Mouse (Mus musculus) spleen, postnatal 4 days (tissue): ENCODE results near the gene Dnah7c.
"Not testable (repeated sequence)": the region's sequence is repeated elsewhere in the genome, so short reads cannot be mapped to it uniquely, and the experiment has no call there.

Source experiments
- DNase-seq, 2 experiments: peaks; one replicate each; pipeline ENCODE4 v3.0.0; 2022; ENCODE audit warnings: low spot score in 2 of 2

Gene Dnah7c

GRCm38 (mm10) chr1:46425137-46425925 is at the start of gene Dnah7c:
Gene Dnah7c, plus strand, starts transcription at chr1:46425592.
- no peak for DNase-seq

DNA sequence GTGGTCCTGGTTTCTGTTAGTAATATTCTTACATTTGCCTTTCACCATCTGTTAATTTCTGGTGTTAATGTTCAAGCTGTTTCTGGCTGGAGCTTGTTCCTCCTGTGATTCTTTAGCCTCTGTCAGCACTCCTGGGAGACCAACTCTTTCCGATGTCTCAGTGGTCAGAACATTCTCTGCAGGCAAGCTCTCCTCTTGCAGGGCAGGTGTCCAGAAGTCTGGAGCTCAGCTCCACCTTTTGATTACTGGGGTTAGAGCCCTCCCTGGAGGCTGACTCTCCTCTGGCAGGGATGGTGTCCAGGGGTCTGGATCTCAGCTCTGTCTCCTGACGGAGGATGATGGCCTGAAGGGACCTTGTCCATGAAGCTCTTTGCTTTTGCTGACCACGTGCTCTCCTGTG is 44.8 kb upstream of the Dnah7c start:
- not testable (repeated sequence) for DNase-seq

DNA sequence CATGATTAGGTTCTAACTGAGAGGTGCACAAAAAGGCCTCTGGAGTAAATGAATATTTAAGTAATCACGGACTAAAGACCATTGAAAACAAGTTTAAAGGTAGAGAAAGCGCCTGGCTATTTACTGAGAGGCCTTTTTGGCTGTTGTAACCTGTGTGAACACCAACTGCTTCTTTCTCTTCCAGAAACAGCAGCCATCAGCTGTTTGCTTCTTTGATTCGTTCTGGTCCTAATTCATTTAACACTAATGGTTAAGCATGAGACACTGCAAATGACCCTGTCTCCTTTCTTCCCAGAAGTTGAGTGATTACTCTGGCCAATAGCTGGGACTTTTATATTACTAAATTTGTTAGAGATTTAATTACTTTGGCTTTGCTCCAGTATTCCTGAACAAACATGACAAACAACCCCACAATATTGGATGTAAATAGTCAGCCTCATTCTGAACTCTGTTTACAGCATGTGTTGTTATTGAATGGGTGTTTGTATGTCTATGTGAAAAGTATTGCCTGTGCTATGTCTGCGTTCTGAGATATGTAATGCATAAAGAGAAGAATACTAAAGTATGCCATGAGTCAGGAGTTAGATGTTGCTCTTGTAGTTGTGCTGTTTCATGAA is 30.6 kb upstream of the Dnah7c start:
- DNase-seq, result not testable (repeated sequence)

GRCm38 (mm10) chr1:46408324-46409115 is 16.9 kb upstream of the Dnah7c start:
- DNase-seq, result no peak

DNA sequence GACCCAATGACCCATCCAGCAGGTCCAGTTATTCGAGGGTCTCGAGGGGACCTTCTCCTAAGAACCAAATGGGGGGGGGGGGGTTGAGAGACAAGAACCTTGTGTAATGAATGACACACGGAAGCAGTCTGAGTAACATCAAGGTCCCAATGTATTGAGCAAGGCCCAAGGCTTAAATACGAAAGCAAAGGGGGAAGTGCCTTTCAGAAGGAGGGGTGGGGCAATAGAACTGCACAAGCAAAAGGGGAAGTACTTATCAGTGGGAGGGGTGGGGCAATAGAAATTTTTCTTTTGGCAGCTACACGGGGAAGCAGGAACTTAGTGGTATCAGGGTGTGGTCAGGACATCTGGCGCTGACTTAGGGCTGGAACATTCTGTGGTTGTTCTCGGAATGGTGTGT is 10.6 kb upstream of the Dnah7c start:
- not testable (repeated sequence) for DNase-seq

GRCm38 (mm10) chr1:46416946-46417345 is 8.4 kb upstream of the Dnah7c start:
- not testable (repeated sequence) for DNase-seq

DNA sequence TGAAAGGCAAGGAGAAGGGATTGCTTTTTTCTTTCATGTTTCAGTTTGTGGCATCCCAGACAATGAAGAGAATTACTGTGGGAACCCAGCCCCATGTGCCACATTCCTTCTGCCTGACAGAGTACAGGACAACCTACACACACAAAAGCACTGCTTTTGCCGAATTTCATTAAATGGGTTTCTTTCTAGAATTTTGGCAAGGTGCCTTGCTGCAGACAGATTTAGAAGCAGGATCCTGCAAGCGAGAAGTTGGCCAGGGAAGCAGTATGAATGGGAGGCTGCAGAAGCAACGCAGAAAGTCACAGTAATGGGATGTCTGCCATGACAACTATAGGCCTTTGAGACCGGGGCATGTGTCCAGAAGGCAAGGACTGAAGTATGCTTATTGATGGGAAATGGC is 6.4 kb upstream of the Dnah7c start:
- DNase-seq, result not testable (repeated sequence)

- DNase-seq, result no peak
These were observed 3.0 kb downstream of the Dnah7c start for GRCm38 (mm10) chr1:46428401-46428800.

DNA sequence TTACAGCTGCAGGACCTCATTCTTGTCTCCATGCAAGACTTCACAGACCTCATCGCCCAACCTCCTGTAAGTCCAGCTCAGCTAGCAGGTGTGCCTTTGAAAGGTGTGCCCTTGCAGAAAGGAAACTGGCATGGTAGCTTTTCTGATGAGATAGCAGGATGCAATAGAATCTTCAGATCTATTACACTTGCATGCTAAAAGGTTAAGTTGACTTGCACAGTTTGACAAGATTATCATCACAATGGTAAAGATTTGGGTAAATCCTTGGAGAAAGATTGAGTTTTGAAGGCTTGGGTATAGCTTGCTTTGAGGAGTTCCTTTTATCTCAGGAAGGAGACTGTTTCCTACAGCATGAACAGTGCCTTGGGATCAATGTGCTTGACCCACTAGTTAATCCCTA is 89.3 kb downstream of the Dnah7c start:
- DNase-seq, result not testable (repeated sequence)

DNA sequence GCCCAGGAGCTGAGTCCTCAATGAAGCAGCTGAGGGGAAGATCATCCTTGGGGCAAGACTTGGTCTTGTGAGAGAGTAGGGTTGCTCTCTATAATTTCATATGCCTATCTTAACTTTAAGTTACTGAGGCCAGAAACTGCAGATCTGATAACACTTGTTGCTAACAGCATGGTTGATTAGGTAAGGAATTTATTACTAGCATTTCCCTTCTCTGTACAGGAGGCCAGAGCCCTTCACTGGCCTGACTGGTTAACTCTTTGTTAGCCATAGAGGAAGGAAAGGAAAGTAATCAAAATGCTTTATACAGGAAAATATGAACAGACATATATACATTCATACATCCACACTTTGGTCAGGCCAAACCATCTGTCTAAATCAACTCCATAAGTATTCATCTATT is 95.6 kb downstream of the Dnah7c start:
- no peak for DNase-seq

DNA sequence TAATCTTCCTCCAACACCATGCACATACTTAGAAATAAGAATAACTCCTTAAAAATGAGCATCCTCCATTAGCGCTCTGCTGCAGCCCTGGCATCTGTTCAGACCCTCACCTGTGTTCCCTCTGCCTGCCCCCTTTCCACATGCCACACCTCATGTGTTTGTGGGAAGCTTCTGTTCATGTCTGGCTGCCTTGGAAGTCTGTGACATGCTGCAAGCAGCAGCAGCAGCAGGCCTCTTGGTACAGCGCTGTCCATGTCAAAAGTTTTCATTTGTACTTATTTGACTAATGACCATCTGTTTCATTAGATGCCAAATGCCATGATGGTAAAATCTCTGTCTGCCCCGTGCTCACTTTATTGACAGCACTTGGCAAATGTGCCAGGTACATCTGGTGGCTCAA is 101.1 kb downstream of the Dnah7c start:
- DNase-seq, result not testable (repeated sequence)

DNA sequence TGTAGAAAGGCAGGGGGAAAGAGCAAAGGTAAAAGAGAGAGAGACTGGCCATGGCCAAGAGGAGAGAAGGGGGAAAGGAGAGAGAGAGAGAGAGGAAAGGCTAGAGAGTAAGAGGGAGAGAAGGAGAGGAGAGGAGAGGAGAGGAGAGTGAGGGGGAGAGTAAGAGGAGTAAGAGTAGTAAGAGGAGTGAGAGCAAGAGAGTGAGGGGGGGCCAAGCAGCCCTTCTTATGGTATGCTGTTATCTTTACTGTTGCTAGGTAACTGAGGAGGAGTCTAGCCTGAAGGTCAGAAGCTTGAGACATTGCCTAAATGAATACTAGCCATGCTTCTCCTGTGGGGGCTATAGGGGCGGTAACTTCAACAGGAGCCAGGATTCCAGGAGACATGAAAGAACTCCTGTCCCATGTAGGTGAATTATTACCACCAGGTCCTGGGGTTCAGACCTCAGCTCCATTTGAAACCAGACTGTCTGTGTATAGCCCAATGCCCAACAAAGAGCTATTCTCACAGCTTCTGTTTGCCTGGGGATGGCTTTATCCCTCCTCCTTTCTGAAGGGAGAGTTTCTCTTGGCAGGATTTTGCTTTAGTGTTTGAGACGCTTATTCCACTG is 119.5 kb downstream of the Dnah7c start:
- DNase-seq, result no peak

GRCm38 (mm10) chr1:46580385-46580784 is 155.0 kb downstream of the Dnah7c start:
- no peak for DNase-seq

DNA sequence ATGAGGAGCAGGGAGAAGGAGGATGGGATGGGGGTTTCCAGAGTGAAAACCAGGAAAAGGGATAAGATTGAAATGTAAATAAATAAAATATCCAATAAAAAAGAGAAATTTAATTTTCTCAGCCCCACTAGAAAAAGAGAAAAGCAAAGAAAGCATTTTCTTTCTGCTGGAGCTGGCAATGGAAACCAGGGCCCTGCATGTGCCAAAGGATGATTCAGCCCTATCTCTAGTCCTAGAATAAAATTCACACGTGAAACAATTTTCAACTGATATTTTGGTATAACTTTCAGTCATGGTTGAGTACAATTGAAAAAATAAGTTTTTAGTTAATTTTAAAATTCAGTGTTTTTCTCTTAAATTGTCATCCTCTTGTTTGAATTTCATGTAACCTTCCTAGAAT is 168.4 kb downstream of the Dnah7c start:
- not testable (repeated sequence) for DNase-seq

DNA sequence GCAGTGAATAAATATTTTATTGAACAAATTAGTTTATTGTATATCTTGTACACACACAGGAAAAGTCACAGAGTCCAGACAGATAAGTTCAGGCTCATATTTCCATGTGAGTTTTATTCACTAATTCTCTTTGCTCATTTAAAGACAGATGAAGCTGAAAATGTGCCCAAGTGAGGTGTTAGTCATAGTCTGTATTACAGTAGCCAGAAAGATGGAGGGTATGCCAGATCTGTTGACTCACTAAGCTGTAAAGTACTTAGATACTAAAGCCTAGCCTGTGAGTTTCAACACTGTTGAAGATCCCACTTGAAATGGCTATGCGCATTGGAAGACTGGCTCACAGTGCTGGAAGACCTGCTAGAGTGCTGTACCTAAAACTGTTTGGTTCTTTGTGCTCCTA is 171.0 kb downstream of the Dnah7c start:
- not testable (repeated sequence) for DNase-seq

- DNase-seq, result no peak
These were observed 194.9 kb downstream of the Dnah7c start for GRCm38 (mm10) chr1:46620331-46620730.

GRCm38 (mm10) chr1:46625914-46626313 is 200.5 kb downstream of the Dnah7c start:
- not testable (repeated sequence) for DNase-seq

GRCm38 (mm10) chr1:46649821-46650220 is 224.4 kb downstream of the Dnah7c start:
- DNase-seq, result not testable (repeated sequence)

DNA sequence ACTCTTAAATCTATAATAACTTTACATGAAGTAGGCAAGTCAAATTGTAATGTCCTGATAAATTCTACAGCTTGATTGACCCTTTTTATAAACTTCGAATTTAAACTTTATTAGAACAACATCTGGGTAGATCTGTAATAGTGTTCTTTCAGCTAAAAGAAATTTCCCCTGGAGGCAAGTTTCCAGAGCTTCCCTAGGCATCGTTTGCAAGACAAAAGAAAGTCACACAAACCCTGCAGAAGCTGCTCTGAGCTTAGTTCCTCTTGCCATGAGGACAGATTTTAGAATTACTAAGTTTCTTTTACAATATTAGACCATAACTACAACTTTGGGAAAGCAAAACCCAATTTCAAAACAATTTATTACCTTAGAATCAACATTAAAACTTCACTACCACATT is 227.3 kb downstream of the Dnah7c start:
- not testable (repeated sequence) for DNase-seq

GRCm38 (mm10) chr1:46724810-46725209 is 299.4 kb downstream of the Dnah7c start:
- not testable (repeated sequence) for DNase-seq

DNA sequence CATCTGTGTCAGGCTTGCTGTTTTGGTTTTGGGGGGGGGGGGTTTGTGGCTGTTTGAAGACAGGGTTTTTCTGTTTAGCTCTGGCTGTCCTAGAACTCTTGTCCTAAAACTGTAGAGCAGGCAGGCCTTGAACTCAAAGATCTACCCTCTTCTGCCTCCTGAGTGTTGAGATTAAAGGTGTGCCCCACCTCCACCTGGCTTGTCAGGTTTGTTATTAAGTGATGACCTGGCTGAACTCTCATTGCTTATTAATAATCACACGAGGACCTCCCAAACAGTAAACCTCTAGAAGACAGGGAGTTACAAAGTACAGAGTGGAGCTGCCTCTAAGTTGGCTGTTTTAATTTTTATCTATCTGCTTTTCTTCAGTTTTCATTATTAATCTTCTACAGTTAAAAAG is 299.9 kb downstream of the Dnah7c start:
- no peak for DNase-seq

DNA sequence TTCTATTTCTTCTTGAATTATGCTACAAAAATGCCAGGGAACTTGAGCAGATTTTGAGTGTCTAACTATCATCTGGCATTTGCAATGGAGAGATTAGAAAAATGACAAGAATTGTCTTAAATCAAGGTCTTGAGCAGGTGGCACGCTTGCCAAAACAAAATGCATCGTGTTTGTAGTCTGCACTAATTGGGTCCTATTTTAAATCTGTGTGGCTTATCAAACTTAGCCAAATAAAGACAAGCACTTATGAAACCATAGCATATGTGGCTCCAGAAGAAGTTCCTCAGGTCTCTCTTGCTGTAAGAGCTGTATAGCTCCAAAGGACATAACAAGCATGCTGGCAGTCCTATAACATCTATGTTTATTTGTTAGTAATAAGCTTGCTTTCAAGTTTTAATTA is 300.3 kb downstream of the Dnah7c start:
- not testable (repeated sequence) for DNase-seq
